Mouse (Mus musculus) thymus, adult 2 months (tissue): ENCODE results near the gene Optc. TPM values are rescaled to one million over a fixed set of nuclear protein-coding genes. Genes with fewer than 3 reads are reported as not detected.

Source experiments
- DNase-seq: peaks from one replicate; pipeline ENCODE4 v3.0.0; 2021
- H3K27ac ChIP-seq: fragments of 200-500 bp; 2 replicates; pipeline ENCODE4 v1.5.1; 2012; ENCODE audit warnings: low read length, control low read depth; ENCODE audit not compliant: control insufficient read depth, insufficient read depth
- H3K27me3 ChIP-seq: fragments of 200-500 bp; 2 replicates; pipeline ENCODE4 v1.6.1; 2012; ENCODE audit warnings: mild to moderate bottlenecking, low read length, moderate library complexity, mixed read lengths; ENCODE audit not compliant: control insufficient read depth, insufficient read depth
- H3K36me3 ChIP-seq: fragments of 200-500 bp; 2 replicates; pipeline ENCODE4 v1.6.1; 2012; ENCODE audit warnings: mild to moderate bottlenecking, low read length, moderate library complexity; ENCODE audit not compliant: control insufficient read depth, insufficient read depth
- H3K4me1 ChIP-seq: fragments of 200-500 bp; replicated peaks from 2 replicates; pipeline ENCODE4 v1.6.1; 2012; ENCODE audit warnings: low read length; ENCODE audit not compliant: control insufficient read depth, insufficient read depth
- H3K4me3 ChIP-seq: fragments of 200-500 bp; 2 replicates; pipeline ENCODE4 v1.5.1; 2012; ENCODE audit warnings: mild to moderate bottlenecking, low read length, control low read depth, moderate library complexity; ENCODE audit not compliant: control insufficient read depth, insufficient read depth
- CTCF ChIP-seq: fragments of 200-500 bp; IDR thresholded peaks from 2 replicates; pipeline ENCODE4 v1.5.1; 2012; ENCODE audit warnings: mild to moderate bottlenecking, control low read depth, low read length, moderate library complexity, borderline replicate concordance; ENCODE audit not compliant: control insufficient read depth, poor library complexity, insufficient read depth; ENCODE audit errors: extremely low read depth
- POLR2A ChIP-seq: fragments of 200-500 bp; IDR thresholded peaks from 2 replicates; pipeline ENCODE4 v1.6.1; 2012; ENCODE audit warnings: mild to moderate bottlenecking, low read length, control low read depth, moderate library complexity; ENCODE audit not compliant: control insufficient read depth, poor library complexity, insufficient read depth; ENCODE audit errors: extremely low read depth
- WGBS: fragments of 180-500 bp; shearing (Covaris S2); methylation state at CpG from one replicate; pipeline ENCODE4 v1.1.7; 2018; 5-methylcytosine and 5-hydroxymethylcytosine counted together
- polyA plus RNA-seq: library from polyadenylated mRNA; depleted of rRNA; stranded (reverse); fragments of >200 nt; gene quantifications from 2 replicates; pipeline ENCODE4 v1.2.3, GENCODE M21; 2012

The Optc gene
- polyA plus RNA-seq, 1 experiment: 1.0 TPM

DNA sequence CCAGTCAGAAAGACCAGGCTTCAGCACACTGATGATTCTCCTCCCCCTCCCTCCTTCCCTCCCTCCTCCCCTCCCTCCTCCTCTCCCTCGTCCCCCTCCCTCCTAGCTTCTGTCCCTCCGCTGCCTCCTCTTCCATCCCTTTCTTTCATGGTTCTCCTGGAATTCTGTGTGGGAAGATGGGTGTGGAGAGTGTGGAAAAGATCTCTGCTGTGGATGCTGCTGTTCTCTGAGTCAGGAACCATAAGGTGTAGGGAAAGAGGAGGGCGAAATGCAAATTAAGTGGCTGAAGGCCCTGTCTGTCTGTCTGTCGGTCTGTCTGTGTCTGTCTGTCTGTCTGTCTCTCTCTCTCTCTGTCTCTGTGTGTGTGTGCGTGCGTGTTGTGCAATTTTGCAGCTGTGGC, 10.5 kb downstream of the Optc start:
- H3K4me1 ChIP-seq: peaks cover 15% of the 10 kb centered on the region
- TF ChIP-seq CTCF (no peak), POLR2A (no peak)
- WGBS: 85% methylated on average over 6 of the region's 6 CpGs

DNA sequence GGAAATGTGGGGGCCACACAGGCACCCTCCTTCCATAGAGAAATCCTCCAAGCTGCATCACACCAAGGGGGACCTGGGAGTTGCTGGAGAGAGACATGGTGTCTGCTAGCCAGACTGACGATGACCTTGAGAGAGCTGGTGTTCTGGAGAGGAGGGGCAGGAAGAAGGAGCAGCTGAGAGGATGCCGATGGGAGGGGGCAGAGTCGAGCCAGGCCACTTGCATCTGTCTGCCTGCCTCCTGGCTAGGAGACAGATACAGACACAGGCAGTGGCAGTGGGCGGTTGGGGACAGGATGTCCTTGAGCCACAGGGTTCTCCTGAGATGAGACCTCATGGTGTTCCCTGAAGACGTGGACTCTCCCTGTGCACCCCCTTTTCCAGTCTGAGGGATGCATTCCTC, 16.3 kb downstream of the Optc start:
- Histone ChIP-seq H3K4me1 (peaks cover 16% of the 10 kb centered on the region), H3K27me3 (no peaks in the 10 kb centered on the region), H3K36me3 (no peaks in the 10 kb centered on the region), H3K4me3 (no peak overlapping the region), H3K27ac (no peak overlapping the region)
- DNase-seq: no peak
- no peak for TF ChIP-seq CTCF
- no peak for TF ChIP-seq POLR2A
- WGBS: 12% methylated on average over 5 of the region's 5 CpGs

More for the DNA sequence above, 10.5 kb downstream of the Optc start:
- Histone ChIP-seq H3K36me3 (no peaks in the 10 kb centered on the region), H3K4me3 (no peak overlapping the region), H3K27me3 (no peaks in the 10 kb centered on the region), H3K27ac (no peak overlapping the region)
- DNase-seq: no peak

DNA sequence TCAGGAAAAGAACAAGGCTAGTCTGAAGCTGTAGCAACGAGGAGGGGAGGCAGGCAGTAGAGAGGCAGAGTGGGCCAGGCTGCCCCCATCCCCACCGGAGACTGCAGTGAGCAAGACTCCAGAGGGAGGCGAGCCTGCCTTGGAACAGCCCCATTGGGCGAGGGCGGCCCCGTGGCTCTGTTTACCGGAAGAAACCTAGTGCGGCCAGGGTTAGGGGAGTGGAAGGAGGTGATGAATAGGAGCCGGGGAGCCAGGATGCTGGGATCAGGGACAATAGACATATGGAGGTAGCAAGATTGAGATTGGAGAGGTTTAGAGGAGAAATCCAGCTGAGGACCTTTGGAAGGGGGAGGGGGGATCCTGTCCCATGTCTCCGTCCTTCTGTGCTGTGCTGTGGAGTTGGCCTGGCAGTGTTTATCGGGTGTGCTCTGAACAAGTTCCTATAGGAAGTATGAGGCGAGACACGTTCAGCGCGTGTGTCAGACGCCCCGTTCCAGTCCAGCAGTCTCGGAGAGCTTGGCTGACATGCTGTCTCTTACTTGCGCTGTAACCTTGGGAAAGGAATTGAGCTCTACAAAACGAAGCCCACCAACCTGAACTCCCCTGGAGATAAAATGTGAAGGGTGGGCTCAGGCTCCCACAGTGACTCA, 17.7 kb downstream of the Optc start:
- TF ChIP-seq CTCF (no peak), POLR2A (no peak)
- no peak for DNase-seq
- H3K4me1 ChIP-seq: peaks cover 16% of the 10 kb centered on the region
- WGBS: 70% methylated on average over 20 of the region's 20 CpGs
- no peaks in the 10 kb centered on the region for H3K27me3 ChIP-seq
- H3K36me3 ChIP-seq: no peaks in the 10 kb centered on the region
- H3K27ac ChIP-seq: no peak overlapping the region
- no peak overlapping the region for H3K4me3 ChIP-seq

DNA sequence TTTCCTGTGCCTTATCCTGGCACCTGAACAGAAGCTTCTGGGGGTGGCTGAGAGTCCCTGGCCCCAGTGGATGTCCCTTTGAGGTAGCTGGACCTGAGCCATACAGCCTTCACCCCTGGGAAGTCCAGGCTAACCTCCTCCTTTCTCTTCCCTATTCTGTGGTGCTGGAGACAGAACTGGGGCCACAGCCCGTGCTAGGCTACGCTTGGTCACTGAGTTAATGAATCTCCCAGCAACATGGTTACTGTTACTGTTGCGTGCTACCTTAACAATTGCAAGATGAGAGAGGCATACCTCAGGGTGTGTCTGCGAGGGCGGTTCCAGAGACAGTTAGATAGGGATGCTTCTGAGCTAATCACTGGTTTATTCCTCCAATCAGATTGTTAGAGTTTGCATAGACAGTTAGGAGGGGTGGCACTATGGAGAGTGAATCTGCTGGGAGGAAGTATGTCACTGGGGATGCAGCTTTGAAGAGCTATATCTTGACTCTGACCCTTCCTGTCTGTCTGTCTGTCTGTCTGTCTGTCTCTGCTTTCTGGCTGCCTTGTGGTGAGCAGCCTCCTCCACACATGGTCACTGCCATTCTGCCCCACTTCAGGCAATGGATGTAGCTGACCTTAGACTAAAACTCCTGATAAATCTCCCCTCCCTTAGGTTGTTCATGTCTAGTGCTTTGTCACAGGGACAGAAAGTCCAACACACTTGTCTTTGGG, 20.1 kb downstream of the Optc start:
- TF ChIP-seq POLR2A: no peak
- WGBS: 87% methylated on average over 5 of the region's 5 CpGs
- DNase-seq: no peak
- Histone ChIP-seq H3K27ac (no peak overlapping the region), H3K4me3 (no peak overlapping the region), H3K36me3 (no peaks in the 10 kb centered on the region), H3K27me3 (no peaks in the 10 kb centered on the region), H3K4me1 (peaks cover 9% of the 10 kb centered on the region)

DNA sequence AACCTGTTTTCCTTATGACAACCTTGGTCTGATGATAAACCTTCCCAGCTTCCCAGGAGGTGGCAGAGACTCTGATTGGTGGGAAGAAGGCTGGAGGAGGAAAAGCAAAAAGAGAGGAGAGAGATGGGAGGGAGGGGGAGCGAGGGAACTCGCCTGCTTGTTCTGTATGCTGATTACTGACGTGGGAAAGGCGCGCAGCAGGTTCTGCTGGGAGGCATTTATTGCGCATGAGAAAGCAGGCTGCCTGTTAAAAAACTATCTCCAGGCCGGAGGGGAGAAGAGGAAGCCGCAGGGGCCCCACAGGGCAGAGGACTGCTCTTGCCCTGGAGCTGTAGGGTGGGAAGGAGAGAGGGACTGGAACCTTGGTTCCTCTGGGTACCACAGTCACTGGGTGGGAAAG, 20.8 kb downstream of the Optc start:
- WGBS: 14% methylated on average over 8 of the region's 8 CpGs
- Histone ChIP-seq H3K27me3 (no peaks in the 10 kb centered on the region), H3K4me3 (no peak overlapping the region), H3K36me3 (no peaks in the 10 kb centered on the region), H3K4me1 (peaks cover 6% of the 10 kb centered on the region; the same call in 1 of the 2 replicates), H3K27ac (no peak overlapping the region)
- no peak for TF ChIP-seq POLR2A
- no peak for TF ChIP-seq CTCF
- no peak for DNase-seq

DNA sequence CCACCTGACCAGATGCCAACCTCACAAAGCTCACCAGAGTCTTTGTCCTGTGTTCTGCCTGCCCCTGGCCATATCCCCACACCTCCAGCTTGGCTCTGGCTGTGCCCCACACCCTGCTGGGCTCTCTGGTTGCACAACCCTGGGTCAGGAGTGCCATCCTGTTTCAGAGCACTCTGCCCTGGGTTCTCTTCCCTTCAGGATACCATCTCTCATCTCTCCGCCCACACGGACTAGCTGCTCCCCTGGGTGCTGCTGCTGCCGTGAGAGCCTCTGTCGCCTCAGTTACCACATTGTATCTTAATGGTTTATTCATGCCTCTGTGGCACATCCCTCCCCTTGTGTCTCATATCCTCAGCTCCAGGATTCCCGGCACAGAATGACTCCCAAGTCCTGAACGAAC, 21.4 kb downstream of the Optc start:
- H3K36me3 ChIP-seq: no peaks in the 10 kb centered on the region
- DNase-seq: no peak
- no peak overlapping the region for H3K27ac ChIP-seq
- no peak for TF ChIP-seq POLR2A
- TF ChIP-seq CTCF: no peak
- H3K4me3 ChIP-seq: no peak overlapping the region
- no peaks in the 10 kb centered on the region for H3K27me3 ChIP-seq
- peaks cover 2% of the 10 kb centered on the region; the same call in 1 of the 2 replicates for H3K4me1 ChIP-seq
- 46% methylated on average over 6 of the region's 6 CpGs for WGBS
